Comparison of ENCODE assay signal across 26 mouse cellular contexts in genomic region chr3:95181841-95182240, GRCm38 (mm10). TPM values are rescaled to one million over a fixed set of nuclear protein-coding genes. Genes with fewer than 3 reads are reported as not detected.
"Had no signal": no experiment of that assay in that cellular context is flagged by ENCODE, and none has a peak within 500 bp of the region (broad histone marks: within the 10 kb centered on the region; RNA-seq: fewer than 3 reads in every experiment).

No protein-coding gene starts in this region.

- H3K9ac ChIP-seq: heart, embryonic 12.5 days; hindbrain, embryonic 12.5 days; hindbrain, embryonic 14.5 days; intestine, embryonic 15.5 days; limb, embryonic 12.5 days; liver, embryonic 13.5 days had no signal

- H3K27ac ChIP-seq: heart, embryonic 10.5 days; hindbrain, embryonic 10.5 days; hindbrain, embryonic 12.5 days; hindbrain, embryonic 14.5 days; intestine, embryonic 15.5 days; layer of hippocampus, adult 2 months; left cerebral cortex, adult 2 months; limb, embryonic 10.5 days; limb, embryonic 12.5 days; liver, embryonic 13.5 days had no signal

- H3K4me3 ChIP-seq: heart, embryonic 10.5 days; heart, embryonic 12.5 days; hindbrain, embryonic 10.5 days; hindbrain, embryonic 12.5 days; intestine, embryonic 15.5 days; layer of hippocampus, adult 2 months; left cerebral cortex, adult 2 months; limb, embryonic 10.5 days; limb, embryonic 12.5 days; liver, embryonic 13.5 days had no signal

- H3K4me1 ChIP-seq: heart, embryonic 10.5 days; heart, embryonic 12.5 days; hindbrain, embryonic 10.5 days; hindbrain, embryonic 12.5 days; intestine, embryonic 15.5 days; limb, embryonic 10.5 days; limb, embryonic 12.5 days; liver, embryonic 13.5 days had no signal

- ATAC-seq: hindbrain, embryonic 16.5 days; inflammation-experienced regulatory T-cells, adult 6 months; intestine, embryonic 15.5 days; intestine, postnatal 0 days had no signal

- DNase-seq: gastrocnemius, postnatal 25 days; heart, adult 18-20 months; heart, postnatal 10 days; heart, postnatal 4 days; kidney, adult 18-20 months; kidney, adult 8-10 months; kidney, postnatal 10 days; kidney, postnatal 25 days; kidney, postnatal 4 days; liver; liver, embryonic 13.5 days had no signal

- H3K9me3 ChIP-seq: heart, embryonic 10.5 days; heart, embryonic 12.5 days; hindbrain, embryonic 10.5 days; hindbrain, embryonic 12.5 days; intestine, embryonic 15.5 days; limb, embryonic 10.5 days; limb, embryonic 12.5 days; liver, embryonic 13.5 days had no signal

- H3K4me2 ChIP-seq: heart, embryonic 12.5 days; hindbrain, embryonic 12.5 days; hindbrain, embryonic 14.5 days; intestine, embryonic 15.5 days; limb, embryonic 12.5 days; liver, embryonic 11.5 days; liver, embryonic 13.5 days had no signal

- H3K27me3 ChIP-seq: hindbrain, embryonic 12.5 days; intestine, embryonic 15.5 days; limb, embryonic 12.5 days had no signal

RNA-seq across cellular contexts. Expression of gene Sema6c, which starts 21.6 kb away (rescaled TPM):
- total RNA-seq: granulocyte monocyte progenitor cell, adult 5-6 weeks had no signal
